Mouse (Mus musculus): ENCODE measurements around the gene Denr. TPM values are rescaled to one million over a fixed set of nuclear protein-coding genes. Genes with fewer than 3 reads are reported as not detected.

The Denr gene
- polyA plus RNA-seq, 1 experiment from 2014 or later = 117 TPM

DNA sequence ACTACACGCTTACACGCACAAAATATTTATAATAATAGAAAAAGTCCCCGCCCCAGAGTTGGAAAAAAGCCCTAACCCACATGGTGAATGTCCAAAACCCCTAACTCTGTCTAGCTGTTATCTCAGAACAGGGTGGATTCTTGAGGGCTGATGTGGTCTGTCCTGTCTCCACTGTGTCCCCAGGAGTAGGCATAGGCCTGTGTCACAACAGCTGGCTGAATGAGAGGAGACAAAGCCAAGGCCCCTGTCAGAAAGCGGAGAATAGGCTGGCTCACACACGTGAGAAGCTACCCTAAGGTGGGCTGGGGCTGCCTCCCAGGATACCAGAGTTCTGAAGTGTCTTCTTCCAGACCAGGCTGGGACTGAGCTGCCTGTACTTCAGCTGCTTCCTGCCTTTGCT, 71.2 kb downstream of the Denr start:
- CTCF ChIA-PET = interaction anchor here (2.2 kb wide), 1 partner anchor 11 kb away, joined by 12 read pairs; no protein-coding TSS in a partner anchor
- no peaks in the 10 kb centered on the region for H3K27me3 ChIP-seq
- ATAC-seq (no peak), DNase-seq (ENCODE audit: low read depth, low spot score) (no peak)
- no peak for TF ChIP-seq CTCF (IDR thresholded peaks at IDR 0.05)
- in situ Hi-C loops (cut with MboI; ENCODE audit: low pct_unique_long_range_greater_than_20kb) = no loop called here
- POLR2A ChIA-PET = interaction anchor here (0.6 kb wide), 1 partner anchor 554 kb away, joined by 3 read pairs; no protein-coding TSS in a partner anchor

Other genes with a start within 250 kb of the Denr start
- 51.3 TPM for gene Clip1, start 222.6 kb upstream of the Denr start, polyA plus RNA-seq (2021)
- gene Zcchc8, start 186.1 kb upstream of the Denr start, polyA plus RNA-seq (2021) = 75.4 TPM
- gene Rsrc2, start 157.8 kb upstream of the Denr start, polyA plus RNA-seq (2021) = 138 TPM
- 25.5 TPM for gene Kntc1, start 157.5 kb upstream of the Denr start, polyA plus RNA-seq (2021)
- not detected for gene Hcar2, start 41.7 kb upstream of the Denr start, polyA plus RNA-seq (2021)
- not detected for gene Hcar1, start 27.2 kb upstream of the Denr start, polyA plus RNA-seq (2021)
- gene Gm43518, start 20.2 kb downstream of the Denr start, polyA plus RNA-seq (2021) = 0.68 TPM
- gene Ccdc62, start 23.5 kb downstream of the Denr start, polyA plus RNA-seq (2021) = 6.7 TPM
- 62.0 TPM for gene Hip1r, start 66.5 kb downstream of the Denr start, polyA plus RNA-seq (2021)
- 25.5 TPM for gene Vps37b, start 125.1 kb downstream of the Denr start, polyA plus RNA-seq (2021)
- 5.3 TPM for gene Abcb9, start 188.6 kb downstream of the Denr start, polyA plus RNA-seq (2021)
- 45.4 TPM for gene Ogfod2, start 205.1 kb downstream of the Denr start, polyA plus RNA-seq (2021)
- gene Arl6ip4, start 208.9 kb downstream of the Denr start, polyA plus RNA-seq (2021) = 89.3 TPM

Measured in Patski (cell line).